Mouse (Mus musculus): ENCODE measurements at regions not wholly inside any gene's neighbourhood (a gene's known extent, or its start where the extent isn't known, plus 50 kb on each side); places are given as distances from the start of the nearest gene placed in this dataset.

DNA sequence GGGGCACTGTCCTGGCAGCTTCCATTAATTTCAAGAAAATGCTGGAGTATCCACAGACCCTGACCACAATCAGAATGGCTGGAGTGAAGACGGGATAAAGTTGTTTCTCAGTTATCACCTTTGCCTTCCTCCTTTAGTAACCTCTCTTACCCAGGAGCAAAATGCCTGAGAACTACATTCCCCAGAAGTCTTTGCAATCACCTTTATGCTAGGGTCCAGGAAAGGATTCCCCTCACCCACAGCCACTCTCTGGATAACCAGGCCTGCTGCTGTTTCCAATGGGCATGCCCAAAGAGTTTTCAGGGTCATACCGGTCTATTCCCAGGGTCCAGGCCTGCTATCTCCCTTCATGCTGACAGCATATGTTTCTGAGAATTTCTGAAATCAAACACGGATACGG lies 91.9 kb downstream of the Setd4 start:
- TF ChIP-seq POLR2A (IDR thresholded peaks at IDR 0.05; ENCODE audit: low read depth, low read length): no peak
- TF ChIP-seq CTCF (conservative IDR thresholded peaks at IDR 0.05; ENCODE audit: insufficient read depth, insufficient read length, low read depth, low read length): no peak
- WGBS: 80% methylated on average over 4 of the region's 4 CpGs

DNA sequence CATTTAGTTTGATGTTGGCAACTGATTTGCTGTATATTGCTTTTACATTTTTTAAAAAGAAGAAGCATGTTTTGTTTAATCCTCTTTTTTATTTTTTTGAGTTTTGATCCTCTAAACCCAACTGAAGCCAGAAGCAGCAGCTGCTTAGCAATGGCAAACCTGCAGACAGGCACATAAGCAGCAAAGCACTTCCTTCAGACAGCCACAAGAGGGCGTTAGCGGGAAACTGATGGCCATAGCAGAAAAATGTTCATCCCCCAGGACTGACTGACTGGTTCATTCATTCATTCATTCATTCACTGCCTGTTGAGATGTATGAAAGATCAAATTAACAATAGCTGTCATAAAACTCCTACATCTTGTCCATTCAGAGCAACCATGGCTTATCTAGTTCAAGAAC lies 92.3 kb downstream of the Setd4 start:
- WGBS: 2% methylated on average over 2 of the region's 2 CpGs
- H3K36me3 ChIP-seq (ENCODE audit: control insufficient read depth, insufficient read depth, low read length): no peaks in the 10 kb centered on the region
- H3K4me1 ChIP-seq (ENCODE audit: control insufficient read depth, insufficient read depth, low read length): no peaks in the 10 kb centered on the region
- H3K27me3 ChIP-seq (replicated peaks; ENCODE audit: control insufficient read depth, insufficient read depth, low read length): no peaks in the 10 kb centered on the region; the same call in 1 of the 2 replicates
- no peak overlapping the region for H3K4me3 ChIP-seq (ENCODE audit: insufficient read depth, low read depth, low read length)
- no peak overlapping the region for H3K27ac ChIP-seq (ENCODE audit: insufficient read depth, low read depth, low read length)
- DNase-seq: no peak
- TF ChIP-seq POLR2A (IDR thresholded peaks at IDR 0.05; ENCODE audit: low read depth, low read length): no peak
- TF ChIP-seq CTCF (conservative IDR thresholded peaks at IDR 0.05; ENCODE audit: insufficient read depth, insufficient read length, low read depth, low read length): no peak

More for the DNA sequence above, 91.9 kb downstream of the Setd4 start:
- Histone ChIP-seq H3K36me3 (ENCODE audit: control insufficient read depth, insufficient read depth, low read length) (no peaks in the 10 kb centered on the region), H3K27ac (ENCODE audit: insufficient read depth, low read depth, low read length) (no peak overlapping the region), H3K27me3 (replicated peaks; ENCODE audit: control insufficient read depth, insufficient read depth, low read length) (no peaks in the 10 kb centered on the region; the same call in 1 of the 2 replicates), H3K4me1 (ENCODE audit: control insufficient read depth, insufficient read depth, low read length) (no peaks in the 10 kb centered on the region), H3K4me3 (ENCODE audit: insufficient read depth, low read depth, low read length) (no peak overlapping the region)
- DNase-seq: no peak

DNA sequence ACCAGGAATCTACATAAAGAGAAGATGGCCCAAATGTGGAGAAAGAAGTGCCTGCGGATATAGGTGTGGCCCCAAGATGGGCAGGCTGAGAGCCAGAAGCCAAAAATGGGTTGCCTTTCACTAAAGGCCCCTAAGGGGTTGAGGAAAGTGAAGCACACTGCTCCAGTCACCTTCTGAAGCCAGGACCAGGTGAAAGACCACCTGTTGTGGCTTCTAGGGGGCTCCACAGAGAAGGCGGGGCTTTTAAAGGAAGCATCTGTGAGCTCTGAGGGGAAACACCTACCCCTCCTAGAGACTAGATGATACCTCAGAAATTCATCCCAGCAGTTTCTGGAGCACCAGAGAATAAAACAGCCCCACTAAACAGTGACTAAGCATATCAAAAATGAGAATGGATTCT lies 105.1 kb downstream of the Setd4 start:
- no peak for DNase-seq
- WGBS: 91% methylated on average over 2 of the region's 2 CpGs
- H3K36me3 ChIP-seq (ENCODE audit: control insufficient read depth, insufficient read depth, low read length): no peaks in the 10 kb centered on the region
- TF ChIP-seq CTCF (conservative IDR thresholded peaks at IDR 0.05; ENCODE audit: insufficient read depth, insufficient read length, low read depth, low read length): no peak
- TF ChIP-seq POLR2A (IDR thresholded peaks at IDR 0.05; ENCODE audit: low read depth, low read length): no peak
- no peaks in the 10 kb centered on the region for H3K4me1 ChIP-seq (ENCODE audit: control insufficient read depth, insufficient read depth, low read length)
- no peak overlapping the region for H3K4me3 ChIP-seq (ENCODE audit: insufficient read depth, low read depth, low read length)
- no peak overlapping the region for H3K27ac ChIP-seq (ENCODE audit: insufficient read depth, low read depth, low read length)
- H3K27me3 ChIP-seq (replicated peaks; ENCODE audit: control insufficient read depth, insufficient read depth, low read length): no peaks in the 10 kb centered on the region

DNA sequence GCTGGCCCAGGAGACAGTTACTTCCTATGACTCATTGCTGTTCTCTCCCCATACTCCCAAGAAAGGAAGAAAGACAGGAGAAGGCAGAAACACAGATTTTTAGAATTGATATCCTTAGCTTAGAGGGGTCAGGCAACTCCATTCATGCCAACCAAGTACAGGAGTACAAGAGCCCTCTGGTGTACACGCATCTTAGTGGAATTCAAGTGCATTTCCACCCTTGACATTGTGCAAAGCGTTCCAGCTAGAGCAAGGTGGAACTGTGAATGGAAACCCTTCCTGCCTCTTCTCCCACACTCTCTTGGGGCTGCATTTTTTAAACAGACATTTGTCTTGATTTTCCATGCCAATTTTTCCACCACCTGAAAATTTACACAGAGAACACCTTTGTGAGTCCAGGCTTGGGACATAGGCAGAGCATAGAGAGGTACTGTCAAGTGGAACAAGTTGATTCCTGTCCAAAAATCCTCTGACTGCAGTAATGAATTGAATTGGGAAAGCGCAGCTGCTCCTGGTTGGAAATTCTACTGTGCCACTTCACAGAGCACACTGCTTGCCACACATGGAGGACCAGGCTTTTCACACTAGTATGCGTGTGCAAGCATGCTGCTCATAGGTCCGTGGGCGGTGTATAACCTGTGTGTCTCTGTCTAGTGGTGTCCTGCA lies 110.4 kb downstream of the Setd4 start:
- H3K36me3 ChIP-seq (ENCODE audit: control insufficient read depth, insufficient read depth, low read length): no peaks in the 10 kb centered on the region
- no peak overlapping the region for H3K4me3 ChIP-seq (ENCODE audit: insufficient read depth, low read depth, low read length)
- no peaks in the 10 kb centered on the region for H3K27me3 ChIP-seq (replicated peaks; ENCODE audit: control insufficient read depth, insufficient read depth, low read length)
- no peak for DNase-seq
- TF ChIP-seq POLR2A (IDR thresholded peaks at IDR 0.05; ENCODE audit: low read depth, low read length): no peak
- TF ChIP-seq CTCF (conservative IDR thresholded peaks at IDR 0.05; ENCODE audit: insufficient read depth, insufficient read length, low read depth, low read length): no peak
- H3K27ac ChIP-seq (ENCODE audit: insufficient read depth, low read depth, low read length): no peak overlapping the region
- 75% methylated on average over 6 of the region's 6 CpGs for WGBS
- H3K4me1 ChIP-seq (ENCODE audit: control insufficient read depth, insufficient read depth, low read length): no peaks in the 10 kb centered on the region

DNA sequence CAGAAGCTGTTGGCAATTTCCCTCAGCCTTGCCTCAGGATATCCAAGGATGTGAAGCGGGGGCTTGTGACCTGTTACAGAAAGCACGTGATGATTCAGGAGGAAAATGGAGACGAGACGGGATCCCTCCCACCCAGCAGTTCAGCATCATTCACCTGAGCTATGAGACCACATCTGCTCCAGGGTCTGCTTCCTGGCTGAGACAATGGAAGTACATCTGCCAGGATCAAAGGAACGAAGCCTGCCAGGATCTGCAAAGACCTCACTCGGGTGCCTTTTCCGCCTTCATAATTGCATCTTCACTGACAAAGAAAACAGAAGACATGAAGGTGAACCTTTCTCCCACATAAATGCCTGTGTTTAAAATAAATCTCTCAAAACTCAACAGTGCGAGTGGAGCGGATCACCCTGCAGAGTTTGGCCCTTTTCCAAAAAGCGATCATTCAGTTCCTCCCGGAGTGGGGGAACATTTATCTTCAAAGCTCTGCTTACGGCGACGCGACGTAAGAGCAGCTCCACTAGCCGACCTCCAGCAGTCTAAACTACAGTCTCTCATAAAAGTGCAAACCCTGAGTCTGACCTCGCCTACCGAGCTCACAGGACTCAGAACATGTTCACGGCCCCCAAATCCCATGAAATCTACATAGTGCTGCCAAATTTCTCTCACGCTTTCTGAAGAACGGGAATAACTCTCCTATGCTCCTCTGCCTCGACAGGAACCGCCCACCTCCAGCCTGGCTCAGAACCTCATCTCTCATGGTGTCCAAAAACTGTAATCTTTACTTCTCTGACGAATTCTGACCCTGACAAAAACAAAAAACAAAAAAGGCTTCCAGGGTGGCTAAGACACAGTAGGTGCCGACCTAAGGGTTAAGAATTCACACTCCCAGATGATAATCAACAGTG lies 117.0 kb downstream of the Setd4 start:
- TF ChIP-seq POLR2A (IDR thresholded peaks at IDR 0.05; ENCODE audit: low read depth, low read length): no peak
- no peak for TF ChIP-seq CTCF (conservative IDR thresholded peaks at IDR 0.05; ENCODE audit: insufficient read depth, insufficient read length, low read depth, low read length)
- Histone ChIP-seq H3K27me3 (replicated peaks; ENCODE audit: control insufficient read depth, insufficient read depth, low read length) (no peaks in the 10 kb centered on the region), H3K4me3 (ENCODE audit: insufficient read depth, low read depth, low read length) (no peak overlapping the region), H3K36me3 (ENCODE audit: control insufficient read depth, insufficient read depth, low read length) (no peaks in the 10 kb centered on the region), H3K4me1 (ENCODE audit: control insufficient read depth, insufficient read depth, low read length) (no peaks in the 10 kb centered on the region), H3K27ac (ENCODE audit: insufficient read depth, low read depth, low read length) (no peak overlapping the region)
- no peak for DNase-seq
- WGBS: 20% methylated on average over 26 of the region's 26 CpGs

DNA sequence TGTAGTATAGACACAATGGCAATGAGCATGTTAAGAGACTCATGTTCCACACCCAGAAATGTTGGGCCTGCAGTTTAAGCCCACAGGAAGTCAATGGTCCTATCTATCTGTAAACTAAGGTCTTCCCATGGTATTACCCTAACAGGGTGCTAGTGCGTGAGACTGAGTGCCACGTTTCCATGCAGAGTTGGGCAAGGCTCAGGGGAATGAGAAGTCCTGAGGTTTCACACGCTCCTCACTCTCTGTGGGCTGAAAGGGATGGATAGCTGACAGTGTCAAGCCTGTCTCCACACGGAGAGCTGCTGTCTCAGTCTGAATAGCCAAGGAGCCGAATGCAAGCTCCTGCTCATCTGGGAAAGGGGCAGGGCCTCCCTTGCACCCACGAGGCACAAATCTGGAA lies 133.9 kb downstream of the Setd4 start:
- no peaks in the 10 kb centered on the region for H3K36me3 ChIP-seq (ENCODE audit: control insufficient read depth, insufficient read depth, low read length)
- no peak for DNase-seq
- 85% methylated on average over 6 of the region's 6 CpGs for WGBS
- no peaks in the 10 kb centered on the region for H3K4me1 ChIP-seq (ENCODE audit: control insufficient read depth, insufficient read depth, low read length)
- no peaks in the 10 kb centered on the region; the same call in 1 of the 2 replicates for H3K27me3 ChIP-seq (replicated peaks; ENCODE audit: control insufficient read depth, insufficient read depth, low read length)
- H3K27ac ChIP-seq (ENCODE audit: insufficient read depth, low read depth, low read length): no peak overlapping the region
- TF ChIP-seq CTCF (conservative IDR thresholded peaks at IDR 0.05; ENCODE audit: insufficient read depth, insufficient read length, low read depth, low read length) (no peak), POLR2A (IDR thresholded peaks at IDR 0.05; ENCODE audit: low read depth, low read length) (no peak)
- H3K4me3 ChIP-seq (ENCODE audit: insufficient read depth, low read depth, low read length): no peak overlapping the region

DNA sequence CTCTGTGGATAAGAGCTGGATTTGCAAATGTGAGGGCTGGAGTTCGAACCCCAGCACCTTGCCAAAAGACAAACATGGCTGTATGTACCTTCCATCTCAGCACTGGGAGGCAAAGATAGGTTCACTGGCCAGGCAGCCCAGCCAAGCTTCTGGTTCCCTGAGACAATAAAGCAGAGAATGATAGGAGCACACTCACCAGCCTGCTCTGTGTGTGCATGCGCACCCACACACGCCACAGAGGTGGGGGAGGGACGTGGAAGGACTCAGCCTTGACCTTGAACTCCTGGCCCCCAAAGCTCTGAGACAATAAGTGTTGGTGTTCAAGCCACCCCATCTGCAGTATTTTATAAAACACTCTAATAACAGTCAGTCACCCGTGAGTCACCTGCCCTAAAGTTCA lies 138.1 kb downstream of the Setd4 start:
- no peaks in the 10 kb centered on the region; the same call in 1 of the 2 replicates for H3K27me3 ChIP-seq (replicated peaks; ENCODE audit: control insufficient read depth, insufficient read depth, low read length)
- H3K36me3 ChIP-seq (ENCODE audit: control insufficient read depth, insufficient read depth, low read length): no peaks in the 10 kb centered on the region
- no peak for TF ChIP-seq POLR2A (IDR thresholded peaks at IDR 0.05; ENCODE audit: low read depth, low read length)
- TF ChIP-seq CTCF (conservative IDR thresholded peaks at IDR 0.05; ENCODE audit: insufficient read depth, insufficient read length, low read depth, low read length): no peak
- H3K27ac ChIP-seq (ENCODE audit: insufficient read depth, low read depth, low read length): no peak overlapping the region
- no peak for DNase-seq
- WGBS: 81% methylated on average over 5 of the region's 5 CpGs
- H3K4me1 ChIP-seq (ENCODE audit: control insufficient read depth, insufficient read depth, low read length): no peaks in the 10 kb centered on the region
- H3K4me3 ChIP-seq (ENCODE audit: insufficient read depth, low read depth, low read length): no peak overlapping the region

Data from kidney, adult 2 months (tissue).